Mouse (Mus musculus): Measurements from ENCODE around the gene Tusc1. TPM values are rescaled to one million over a fixed set of nuclear protein-coding genes. Genes with fewer than 3 reads are reported as not detected.
A peak's percentile ranks its signal among the peaks of the same experiment; 100 is the strongest.

Gene Tusc1
- 16.2 and 17.1 TPM in 2 replicates for polyA plus RNA-seq (2012; rRNA removed)

GRCm38 (mm10) chr4:93335118-93336003 is at the start of gene Tusc1:
Tusc1 (minus strand) TSS chr4:93335511.
- peak; percentile 90 for DNase-seq (ENCODE audit: low read depth)
- TF ChIP-seq CTCF (IDR thresholded peaks at IDR 0.05; ENCODE audit: borderline replicate concordance, extremely low read depth, insufficient read depth, insufficient read length) (no peak), POLR2A (IDR thresholded peaks at IDR 0.05; ENCODE audit: borderline replicate concordance, extremely low read depth, insufficient read depth, insufficient read length, poor library complexity, severe bottlenecking) (peak; percentile 66)

GRCm38 (mm10) chr4:93352930-93353329 is 17.6 kb upstream of the Tusc1 start:
- TF ChIP-seq POLR2A (IDR thresholded peaks at IDR 0.05; ENCODE audit: borderline replicate concordance, extremely low read depth, insufficient read depth, insufficient read length, poor library complexity, severe bottlenecking) = no peak
- TF ChIP-seq CTCF (IDR thresholded peaks at IDR 0.05; ENCODE audit: borderline replicate concordance, extremely low read depth, insufficient read depth, insufficient read length) = peak; percentile 33; the same call in 1 of the 2 replicates
- DNase-seq (ENCODE audit: low read depth) = peak; percentile 44

GRCm38 (mm10) chr4:93344357-93344756 is 9.0 kb upstream of the Tusc1 start:
- TF ChIP-seq CTCF (IDR thresholded peaks at IDR 0.05; ENCODE audit: borderline replicate concordance, extremely low read depth, insufficient read depth, insufficient read length) = no peak
- DNase-seq (ENCODE audit: low read depth) = no peak

GRCm38 (mm10) chr4:93341568-93341967 is 6.3 kb upstream of the Tusc1 start:
- DNase-seq (ENCODE audit: low read depth) = no peak
- TF ChIP-seq CTCF (IDR thresholded peaks at IDR 0.05; ENCODE audit: borderline replicate concordance, extremely low read depth, insufficient read depth, insufficient read length) = no peak
- no peak for TF ChIP-seq POLR2A (IDR thresholded peaks at IDR 0.05; ENCODE audit: borderline replicate concordance, extremely low read depth, insufficient read depth, insufficient read length, poor library complexity, severe bottlenecking)

GRCm38 (mm10) chr4:93337977-93338376 is 2.7 kb upstream of the Tusc1 start:
- DNase-seq (ENCODE audit: low read depth) = no peak
- no peak for TF ChIP-seq POLR2A (IDR thresholded peaks at IDR 0.05; ENCODE audit: borderline replicate concordance, extremely low read depth, insufficient read depth, insufficient read length, poor library complexity, severe bottlenecking)
- TF ChIP-seq CTCF (IDR thresholded peaks at IDR 0.05; ENCODE audit: borderline replicate concordance, extremely low read depth, insufficient read depth, insufficient read length) = no peak

- DNase-seq (ENCODE audit: low read depth) = peak; percentile 87
- TF ChIP-seq POLR2A (IDR thresholded peaks at IDR 0.05; ENCODE audit: borderline replicate concordance, extremely low read depth, insufficient read depth, insufficient read length, poor library complexity, severe bottlenecking) (no peak), CTCF (IDR thresholded peaks at IDR 0.05; ENCODE audit: borderline replicate concordance, extremely low read depth, insufficient read depth, insufficient read length) (no peak)
These were observed 634 bp downstream of the Tusc1 start for GRCm38 (mm10) chr4:93334636-93335117.

- DNase-seq (ENCODE audit: low read depth) = no peak
- TF ChIP-seq CTCF (IDR thresholded peaks at IDR 0.05; ENCODE audit: borderline replicate concordance, extremely low read depth, insufficient read depth, insufficient read length) (no peak), POLR2A (IDR thresholded peaks at IDR 0.05; ENCODE audit: borderline replicate concordance, extremely low read depth, insufficient read depth, insufficient read length, poor library complexity, severe bottlenecking) (no peak)
These were observed 27.8 kb downstream of the Tusc1 start for GRCm38 (mm10) chr4:93307486-93307885.

GRCm38 (mm10) chr4:93286065-93286464 is 49.2 kb downstream of the Tusc1 start:
- DNase-seq (ENCODE audit: low read depth) = peak; percentile 59
- TF ChIP-seq CTCF (IDR thresholded peaks at IDR 0.05; ENCODE audit: borderline replicate concordance, extremely low read depth, insufficient read depth, insufficient read length) (no peak), POLR2A (IDR thresholded peaks at IDR 0.05; ENCODE audit: borderline replicate concordance, extremely low read depth, insufficient read depth, insufficient read length, poor library complexity, severe bottlenecking) (no peak)

Data from brain, embryonic 14.5 days (tissue).